Mouse (Mus musculus): Measurements from ENCODE around the gene Wdr81. TPM values are rescaled to one million over a fixed set of nuclear protein-coding genes. Genes with fewer than 3 reads are reported as not detected.
"Not testable (repeated sequence)": the region's sequence is repeated elsewhere in the genome, so short reads cannot be mapped to it uniquely, and the experiment has no call there.

Gene Wdr81
- polyA plus RNA-seq, 1 experiment from 2014 or later, result 2.6 TPM

DNA sequence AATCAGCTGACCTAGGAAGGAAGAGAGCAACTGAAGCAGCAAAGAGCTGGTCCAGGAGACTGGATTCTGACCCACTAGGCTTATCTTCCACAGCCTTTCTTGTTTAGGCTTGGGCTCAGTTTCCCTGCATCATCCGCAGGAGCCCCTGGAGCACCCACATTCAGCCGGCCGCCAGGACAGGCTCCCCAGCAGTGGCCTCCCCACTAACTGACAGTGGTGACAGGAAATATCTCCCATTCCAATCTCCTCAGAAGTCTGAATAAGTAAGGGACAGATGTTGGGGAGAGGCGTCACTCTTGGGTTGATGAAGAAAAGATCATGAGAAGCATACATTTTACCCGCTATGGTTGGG is 5.2 kb upstream of the Wdr81 start:
- WGBS, result 31% methylated on average over 5 of the region's 5 CpGs
- Histone ChIP-seq H3K27me3 (ENCODE audit: control insufficient read depth, insufficient read depth, low read length) (no peaks in the 10 kb centered on the region), H3K9ac (ENCODE audit: low read length) (no peak overlapping the region), H3K9me3 (ENCODE audit: control insufficient read depth, low read length) (no peaks in the 10 kb centered on the region), H3K27ac (replicated peaks) (peak overlapping the region; percentile 97), H3K36me3 (ENCODE audit: control insufficient read depth, insufficient read depth, low read length) (no peaks in the 10 kb centered on the region), H3K4me2 (replicated peaks; ENCODE audit: low read depth) (peak overlapping the region; percentile 57), H3K4me1 (replicated peaks; ENCODE audit: control insufficient read depth, insufficient read depth) (peaks cover 10% of the 10 kb centered on the region), H3K4me3 (ENCODE audit: low read depth, low read length) (no peak overlapping the region)
- TF ChIP-seq CTCF (IDR thresholded peaks at IDR 0.05; ENCODE audit: low read depth) (no peak), EP300 (optimal IDR thresholded peaks at IDR 0.05) (no peak)
- ATAC-seq (ENCODE audit: low FRiP score, low TSS enrichment) (no peak), DNase-seq (ENCODE audit: low spot score) (no peak)

DNA sequence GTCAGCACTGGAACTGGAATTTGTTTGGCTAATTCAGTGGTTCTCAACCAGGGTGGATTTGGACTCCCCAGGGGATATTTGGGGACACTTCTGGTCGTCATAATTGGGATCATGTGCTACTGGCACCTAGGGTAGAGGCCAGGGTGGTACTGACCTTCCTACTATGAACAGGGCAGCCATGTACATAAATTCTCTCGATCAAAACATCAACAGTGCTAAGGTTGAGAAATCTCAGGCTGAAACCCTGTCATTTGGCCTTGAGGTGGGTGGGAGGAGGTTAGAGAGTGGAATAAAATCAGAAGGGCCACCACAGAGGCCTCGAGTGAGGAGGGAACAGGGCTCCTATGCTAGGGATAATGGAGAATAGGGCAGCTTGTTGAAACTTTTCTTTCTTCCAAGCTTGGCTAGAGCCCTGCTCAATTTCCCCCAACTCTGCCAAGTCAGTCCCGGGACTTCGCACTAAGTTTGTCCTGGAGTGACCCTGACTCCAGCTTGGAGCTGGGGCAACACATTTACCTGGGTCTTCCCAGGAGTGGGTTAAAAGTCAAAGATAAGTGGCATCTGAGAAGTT is 4.7 kb upstream of the Wdr81 start:
- Histone ChIP-seq H3K36me3 (ENCODE audit: control insufficient read depth, insufficient read depth, low read length) (no peaks in the 10 kb centered on the region), H3K9me3 (ENCODE audit: control insufficient read depth, low read length) (no peaks in the 10 kb centered on the region), H3K4me3 (ENCODE audit: low read depth, low read length) (no peak overlapping the region), H3K4me1 (replicated peaks; ENCODE audit: control insufficient read depth, insufficient read depth) (peaks cover 10% of the 10 kb centered on the region), H3K9ac (ENCODE audit: low read length) (no peak overlapping the region), H3K27me3 (ENCODE audit: control insufficient read depth, insufficient read depth, low read length) (no peaks in the 10 kb centered on the region), H3K4me2 (replicated peaks; ENCODE audit: low read depth) (no peak overlapping the region), H3K27ac (replicated peaks) (peak overlapping the region; percentile 97)
- WGBS, result 58% methylated on average over 5 of the region's 5 CpGs
- TF ChIP-seq CTCF (IDR thresholded peaks at IDR 0.05; ENCODE audit: low read depth) (no peak), EP300 (optimal IDR thresholded peaks at IDR 0.05) (no peak)
- no peak for DNase-seq (ENCODE audit: low spot score)
- no peak for ATAC-seq (ENCODE audit: low FRiP score, low TSS enrichment)

DNA sequence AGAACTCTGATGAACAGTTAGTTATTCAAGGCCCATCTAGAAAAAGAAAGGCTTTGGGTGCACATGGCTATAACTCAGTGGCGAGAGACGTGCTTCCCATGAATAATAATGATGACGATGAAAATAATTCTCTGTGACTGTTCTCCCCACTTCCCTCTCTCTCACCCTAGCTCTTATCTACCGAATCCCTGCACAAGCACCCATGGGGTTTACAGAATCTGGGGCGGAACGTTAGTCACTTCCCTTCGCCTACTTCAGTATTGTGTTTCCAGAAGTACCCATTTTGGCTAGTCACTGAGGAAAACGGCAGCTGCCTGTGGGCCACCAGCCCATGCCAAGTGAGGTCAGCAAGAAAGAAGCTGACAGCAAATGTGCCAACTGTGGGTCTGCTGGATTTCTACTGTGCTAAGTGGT is 4.1 kb upstream of the Wdr81 start:
- Histone ChIP-seq H3K4me1 (replicated peaks; ENCODE audit: control insufficient read depth, insufficient read depth) (peaks cover 14% of the 10 kb centered on the region), H3K9ac (ENCODE audit: low read length) (no peak overlapping the region), H3K4me3 (ENCODE audit: low read depth, low read length) (no peak overlapping the region), H3K27me3 (ENCODE audit: control insufficient read depth, insufficient read depth, low read length) (no peaks in the 10 kb centered on the region), H3K4me2 (replicated peaks; ENCODE audit: low read depth) (no peak overlapping the region), H3K27ac (replicated peaks) (no peak overlapping the region), H3K9me3 (ENCODE audit: control insufficient read depth, low read length) (no peaks in the 10 kb centered on the region), H3K36me3 (ENCODE audit: control insufficient read depth, insufficient read depth, low read length) (no peaks in the 10 kb centered on the region)
- ATAC-seq (ENCODE audit: low FRiP score, low TSS enrichment) (no peak), DNase-seq (ENCODE audit: low spot score) (no peak)
- 77% methylated on average over 8 of the region's 8 CpGs for WGBS
- TF ChIP-seq EP300 (optimal IDR thresholded peaks at IDR 0.05) (no peak), CTCF (IDR thresholded peaks at IDR 0.05; ENCODE audit: low read depth) (no peak)

GRCm38 (mm10) chr11:75458169-75458568 is 3.7 kb upstream of the Wdr81 start:
- DNase-seq (ENCODE audit: low spot score) (peak; percentile 47), ATAC-seq (ENCODE audit: low FRiP score, low TSS enrichment) (no peak)
- Histone ChIP-seq H3K4me3 (ENCODE audit: low read depth, low read length) (no peak overlapping the region), H3K27ac (replicated peaks) (no peak overlapping the region), H3K27me3 (ENCODE audit: control insufficient read depth, insufficient read depth, low read length) (no peaks in the 10 kb centered on the region), H3K36me3 (ENCODE audit: control insufficient read depth, insufficient read depth, low read length) (no peaks in the 10 kb centered on the region), H3K9me3 (ENCODE audit: control insufficient read depth, low read length) (no peaks in the 10 kb centered on the region), H3K4me2 (replicated peaks; ENCODE audit: low read depth) (no peak overlapping the region), H3K9ac (ENCODE audit: low read length) (no peak overlapping the region), H3K4me1 (replicated peaks; ENCODE audit: control insufficient read depth, insufficient read depth) (peaks cover 13% of the 10 kb centered on the region)
- WGBS, result 14% methylated on average over 3 of the region's 3 CpGs
- no peak for TF ChIP-seq EP300 (optimal IDR thresholded peaks at IDR 0.05)
- TF ChIP-seq CTCF (IDR thresholded peaks at IDR 0.05; ENCODE audit: low read depth), result peak; percentile 87

DNA sequence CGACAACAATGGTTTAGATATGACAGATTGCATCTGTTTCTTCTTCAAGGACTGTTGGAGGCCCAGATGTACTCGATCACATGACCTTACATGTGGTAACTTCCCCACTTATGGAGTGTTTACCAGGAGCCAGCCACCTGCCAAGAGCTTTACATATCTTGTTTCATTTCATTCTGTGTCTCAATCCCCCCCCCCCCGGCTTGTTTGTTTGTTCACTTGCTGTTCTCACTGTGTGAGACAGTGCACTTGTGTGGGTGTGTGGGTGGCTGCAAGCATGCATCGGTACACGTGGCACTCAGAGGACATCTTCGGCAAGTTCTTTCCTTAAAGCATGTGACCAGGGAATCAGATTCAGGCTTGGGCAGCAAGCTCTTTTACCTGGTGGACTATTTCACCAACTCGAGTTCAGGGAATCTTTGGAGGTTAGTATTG is 1.9 kb upstream of the Wdr81 start:
- peaks cover 13% of the 10 kb centered on the region for H3K4me1 ChIP-seq (replicated peaks; ENCODE audit: control insufficient read depth, insufficient read depth)
- no peak for TF ChIP-seq CTCF (IDR thresholded peaks at IDR 0.05; ENCODE audit: low read depth)
- TF ChIP-seq EP300 (optimal IDR thresholded peaks at IDR 0.05), result no peak
- no peak overlapping the region for H3K27ac ChIP-seq (replicated peaks)
- H3K9ac ChIP-seq (ENCODE audit: low read length), result no peak overlapping the region
- peaks cover under 1% of the 10 kb centered on the region; the same call in 1 of the 2 replicates for H3K36me3 ChIP-seq (ENCODE audit: control insufficient read depth, insufficient read depth, low read length)
- no peak overlapping the region for H3K4me2 ChIP-seq (replicated peaks; ENCODE audit: low read depth)
- DNase-seq (ENCODE audit: low spot score) (no peak), ATAC-seq (ENCODE audit: low FRiP score, low TSS enrichment) (no peak)
- WGBS, result 79% methylated on average over 7 of the region's 7 CpGs
- H3K4me3 ChIP-seq (ENCODE audit: low read depth, low read length), result no peak overlapping the region
- H3K27me3 ChIP-seq (ENCODE audit: control insufficient read depth, insufficient read depth, low read length), result no peaks in the 10 kb centered on the region
- H3K9me3 ChIP-seq (ENCODE audit: control insufficient read depth, low read length), result no peaks in the 10 kb centered on the region

- WGBS, result 95% methylated on average over 2 of the region's 2 CpGs
- H3K4me1 ChIP-seq (replicated peaks; ENCODE audit: control insufficient read depth, insufficient read depth), result peaks cover 13% of the 10 kb centered on the region
- H3K9ac ChIP-seq (ENCODE audit: low read length); H3K4me3 ChIP-seq (ENCODE audit: low read depth, low read length); H3K36me3 ChIP-seq (ENCODE audit: control insufficient read depth, insufficient read depth, low read length); H3K27ac ChIP-seq (replicated peaks); H3K27me3 ChIP-seq (ENCODE audit: control insufficient read depth, insufficient read depth, low read length); ATAC-seq (ENCODE audit: low FRiP score, low TSS enrichment); DNase-seq (ENCODE audit: low spot score); H3K9me3 ChIP-seq (ENCODE audit: control insufficient read depth, low read length); H3K4me2 ChIP-seq (replicated peaks; ENCODE audit: low read depth): not testable (repeated sequence)
These were observed 1.5 kb upstream of the Wdr81 start for GRCm38 (mm10) chr11:75455971-75456370.
